Mouse (Mus musculus): ENCODE measurements around the gene Snx22. TPM values are rescaled to one million over a fixed set of nuclear protein-coding genes. Genes with fewer than 3 reads are reported as not detected.
A peak's percentile ranks its signal among the peaks of the same experiment; 100 is the strongest.

Gene Snx22
- polyA plus RNA-seq, 1 experiment from 2014 or later = 1.5 TPM

DNA sequence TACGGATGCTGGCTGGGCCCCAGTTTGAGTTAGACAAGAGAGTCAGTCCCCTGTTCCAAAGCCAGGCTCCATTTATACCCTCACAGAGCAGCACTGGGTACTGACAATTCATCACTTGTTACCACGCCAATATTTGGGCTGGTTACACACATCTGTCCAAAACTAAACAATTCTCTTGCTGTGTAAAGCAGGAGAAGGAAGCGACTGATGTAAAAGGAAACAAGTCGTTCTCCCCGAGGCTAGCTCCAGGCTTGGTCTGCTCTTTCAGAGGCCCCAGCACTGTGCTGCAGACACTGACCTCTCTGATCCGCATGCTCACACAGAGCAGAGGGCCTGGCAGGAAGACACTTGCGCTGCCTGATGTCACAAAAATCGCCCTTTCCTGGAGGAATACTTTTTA lies 32.1 kb upstream of the Snx22 start:
- WGBS = 84% methylated on average over 8 of the region's 8 CpGs
- no peak overlapping the region for H3K4me3 ChIP-seq (ENCODE audit: low read length)
- H3K4me2 ChIP-seq (replicated peaks; ENCODE audit: low read depth, low read length) = no peak overlapping the region
- H3K9ac ChIP-seq (ENCODE audit: low read depth, low read length) = no peak overlapping the region
- ATAC-seq (ENCODE audit: low FRiP score, low TSS enrichment) = no peak
- H3K9me3 ChIP-seq (ENCODE audit: control insufficient read depth, low read length) = no peaks in the 10 kb centered on the region
- H3K4me1 ChIP-seq (ENCODE audit: control insufficient read depth, insufficient read depth, low read length) = no peaks in the 10 kb centered on the region
- no peaks in the 10 kb centered on the region for H3K27me3 ChIP-seq (ENCODE audit: control insufficient read depth, insufficient read depth, low read length)
- no peak overlapping the region for H3K27ac ChIP-seq (ENCODE audit: low read depth, low read length)
- peaks cover 74% of the 10 kb centered on the region for H3K36me3 ChIP-seq (ENCODE audit: control insufficient read depth, insufficient read depth, low read length)

DNA sequence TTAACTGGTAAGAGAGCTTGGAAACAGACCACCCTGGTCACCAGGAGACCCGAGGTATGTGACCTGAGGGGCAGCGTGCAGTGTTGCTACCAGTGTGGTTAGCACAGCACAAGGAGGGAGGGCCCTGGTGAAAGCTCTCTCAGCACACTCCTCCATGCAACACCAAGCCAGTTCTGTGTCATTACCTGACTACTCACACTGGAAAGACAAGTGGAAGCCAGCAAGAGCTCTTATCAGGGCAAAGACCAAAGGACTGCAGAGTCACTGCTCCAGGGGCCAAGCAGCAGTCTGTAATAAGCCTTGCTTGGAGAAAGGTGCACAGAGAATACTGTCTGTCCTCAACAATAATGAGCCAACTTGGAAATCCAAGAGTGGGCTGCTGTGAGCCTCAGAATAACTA lies 23.1 kb upstream of the Snx22 start:
- no peak overlapping the region for H3K9ac ChIP-seq (ENCODE audit: low read depth, low read length)

DNA sequence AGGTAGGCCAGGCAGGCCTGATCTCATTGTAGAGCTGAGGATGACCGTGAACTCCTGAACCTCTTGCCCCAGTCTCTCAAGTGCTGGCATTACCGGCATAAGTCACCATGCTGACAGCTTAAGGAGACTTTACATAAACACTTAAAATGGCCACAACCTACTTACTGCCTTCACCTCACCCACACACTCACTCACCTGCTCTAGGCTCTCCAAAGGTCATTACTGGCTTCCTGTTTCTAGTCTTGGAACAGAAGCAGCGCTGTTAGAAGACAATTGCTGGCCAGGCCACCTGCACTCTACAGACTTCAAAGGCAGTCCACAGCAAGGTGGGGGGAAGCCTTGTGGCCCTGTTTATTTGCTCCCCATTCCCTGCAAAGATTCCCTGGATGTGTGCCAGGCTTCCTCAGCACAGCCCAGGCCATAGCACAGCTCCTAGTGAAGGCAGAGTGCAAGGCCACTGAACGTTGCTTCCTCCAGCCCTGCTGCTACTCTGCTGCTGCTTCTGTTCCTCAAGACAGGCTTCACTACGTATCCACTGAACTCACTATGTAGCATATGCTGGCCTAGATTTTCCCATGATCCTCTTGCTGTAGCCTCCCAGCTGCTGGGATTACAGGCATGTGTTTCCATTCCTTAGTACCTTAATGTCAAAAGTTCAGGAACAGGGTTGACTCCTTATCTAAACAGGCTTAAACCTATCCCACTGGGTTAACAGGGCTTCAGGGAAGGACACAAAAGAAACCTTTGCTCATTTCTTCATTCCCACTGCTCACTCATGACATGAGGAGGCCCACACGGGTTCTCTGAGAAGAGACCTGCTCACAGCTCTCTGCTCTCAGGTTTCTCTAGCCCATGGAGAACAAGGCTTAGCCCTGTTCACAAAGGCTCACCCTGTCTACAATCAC lies 22.1 kb upstream of the Snx22 start:
- H3K9me3 ChIP-seq (ENCODE audit: control insufficient read depth, low read length) = no peaks in the 10 kb centered on the region
- peaks cover 80% of the 10 kb centered on the region for H3K36me3 ChIP-seq (ENCODE audit: control insufficient read depth, insufficient read depth, low read length)
- no peak overlapping the region for H3K4me3 ChIP-seq (ENCODE audit: low read length)
- WGBS = 67% methylated on average over 6 of the region's 6 CpGs
- H3K9ac ChIP-seq (ENCODE audit: low read depth, low read length) = no peak overlapping the region
- H3K27me3 ChIP-seq (ENCODE audit: control insufficient read depth, insufficient read depth, low read length) = no peaks in the 10 kb centered on the region
- no peaks in the 10 kb centered on the region for H3K4me1 ChIP-seq (ENCODE audit: control insufficient read depth, insufficient read depth, low read length)
- ATAC-seq (ENCODE audit: low FRiP score, low TSS enrichment) = peak; percentile 44; the same call in 1 of the 2 replicates
- no peak overlapping the region for H3K4me2 ChIP-seq (replicated peaks; ENCODE audit: low read depth, low read length)
- H3K27ac ChIP-seq (ENCODE audit: low read depth, low read length) = peak overlapping the region; percentile 12; the same call in 1 of the 2 replicates

More for the DNA sequence above, 23.1 kb upstream of the Snx22 start:
- Histone ChIP-seq H3K4me1 (ENCODE audit: control insufficient read depth, insufficient read depth, low read length) (no peaks in the 10 kb centered on the region), H3K4me2 (replicated peaks; ENCODE audit: low read depth, low read length) (no peak overlapping the region), H3K36me3 (ENCODE audit: control insufficient read depth, insufficient read depth, low read length) (peaks cover 84% of the 10 kb centered on the region), H3K9me3 (ENCODE audit: control insufficient read depth, low read length) (no peaks in the 10 kb centered on the region), H3K27me3 (ENCODE audit: control insufficient read depth, insufficient read depth, low read length) (no peaks in the 10 kb centered on the region), H3K27ac (ENCODE audit: low read depth, low read length) (0 out of 2 replicates have a peak overlapping the region, but pooled peaks have one; percentile 12), H3K4me3 (ENCODE audit: low read length) (no peak overlapping the region)
- 86% methylated on average over 2 of the region's 2 CpGs for WGBS
- ATAC-seq (ENCODE audit: low FRiP score, low TSS enrichment) = no peak

DNA sequence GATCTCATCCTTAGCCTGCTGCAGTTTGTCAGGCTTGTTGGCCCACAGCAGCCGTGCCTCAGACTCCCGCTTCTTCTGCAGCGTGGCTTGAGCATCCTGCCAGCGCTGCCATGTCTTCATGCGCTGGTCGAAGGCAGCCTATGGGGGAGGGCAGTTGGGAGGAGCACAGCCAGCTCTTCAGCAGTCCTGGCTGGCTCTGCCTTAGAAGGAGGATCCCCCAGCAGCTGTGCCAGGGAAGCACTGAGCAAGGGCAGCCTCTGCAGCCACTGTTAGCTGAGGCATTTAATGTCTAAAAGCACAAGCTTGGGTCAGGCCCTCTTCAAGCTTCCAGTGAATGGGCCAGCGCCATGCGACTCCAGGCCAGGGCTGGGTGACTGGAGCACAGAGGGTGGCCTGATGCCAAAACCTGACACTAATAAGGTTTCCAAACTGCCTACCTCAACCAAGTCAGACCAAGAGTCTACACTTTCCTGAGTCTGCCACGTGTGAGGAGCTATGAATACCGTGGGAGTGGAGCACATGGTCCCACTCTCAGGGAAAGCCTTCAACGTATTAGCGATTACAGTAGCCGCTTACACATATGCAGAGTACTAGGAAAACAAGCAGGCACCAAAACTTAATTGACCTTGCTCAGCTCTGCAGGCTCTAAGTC lies 21.2 kb upstream of the Snx22 start:
- H3K4me1 ChIP-seq (ENCODE audit: control insufficient read depth, insufficient read depth, low read length) = no peaks in the 10 kb centered on the region
- no peaks in the 10 kb centered on the region for H3K27me3 ChIP-seq (ENCODE audit: control insufficient read depth, insufficient read depth, low read length)
- peaks cover 74% of the 10 kb centered on the region for H3K36me3 ChIP-seq (ENCODE audit: control insufficient read depth, insufficient read depth, low read length)
- H3K4me3 ChIP-seq (ENCODE audit: low read length) = no peak overlapping the region
- ATAC-seq (ENCODE audit: low FRiP score, low TSS enrichment) = no peak
- H3K9me3 ChIP-seq (ENCODE audit: control insufficient read depth, low read length) = no peaks in the 10 kb centered on the region
- no peak overlapping the region for H3K4me2 ChIP-seq (replicated peaks; ENCODE audit: low read depth, low read length)
- 84% methylated on average over 13 of the region's 13 CpGs for WGBS
- no peak overlapping the region for H3K9ac ChIP-seq (ENCODE audit: low read depth, low read length)
- H3K27ac ChIP-seq (ENCODE audit: low read depth, low read length) = no peak overlapping the region

DNA sequence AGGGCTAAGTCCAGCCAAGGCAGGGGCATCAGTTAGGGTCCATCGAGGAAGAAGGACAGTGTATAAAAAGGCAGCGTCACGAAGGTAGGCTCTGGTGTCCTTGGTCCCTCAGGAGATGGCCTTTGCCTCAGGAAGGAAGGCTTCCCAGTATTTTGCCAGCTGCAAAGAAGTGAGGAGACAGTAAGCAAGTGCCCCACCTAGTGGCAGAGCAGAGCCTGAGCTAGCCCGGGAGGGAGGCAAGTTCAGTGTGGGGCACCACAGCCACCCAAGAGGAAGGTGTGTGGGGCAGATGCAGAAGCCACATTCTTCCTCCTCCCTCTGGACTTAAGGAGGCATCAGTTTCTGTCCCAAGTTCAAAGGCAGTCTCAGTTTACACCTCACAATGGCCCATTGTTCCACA lies 18.9 kb upstream of the Snx22 start:
- Histone ChIP-seq H3K36me3 (ENCODE audit: control insufficient read depth, insufficient read depth, low read length) (peaks cover 52% of the 10 kb centered on the region), H3K4me3 (ENCODE audit: low read length) (no peak overlapping the region), H3K27ac (ENCODE audit: low read depth, low read length) (no peak overlapping the region), H3K9ac (ENCODE audit: low read depth, low read length) (no peak overlapping the region), H3K9me3 (ENCODE audit: control insufficient read depth, low read length) (no peaks in the 10 kb centered on the region), H3K4me1 (ENCODE audit: control insufficient read depth, insufficient read depth, low read length) (no peaks in the 10 kb centered on the region), H3K4me2 (replicated peaks; ENCODE audit: low read depth, low read length) (no peak overlapping the region), H3K27me3 (ENCODE audit: control insufficient read depth, insufficient read depth, low read length) (no peaks in the 10 kb centered on the region)
- ATAC-seq (ENCODE audit: low FRiP score, low TSS enrichment) = peak; percentile 51; the same call in 1 of the 2 replicates
- 46% methylated on average over 4 of the region's 4 CpGs for WGBS

DNA sequence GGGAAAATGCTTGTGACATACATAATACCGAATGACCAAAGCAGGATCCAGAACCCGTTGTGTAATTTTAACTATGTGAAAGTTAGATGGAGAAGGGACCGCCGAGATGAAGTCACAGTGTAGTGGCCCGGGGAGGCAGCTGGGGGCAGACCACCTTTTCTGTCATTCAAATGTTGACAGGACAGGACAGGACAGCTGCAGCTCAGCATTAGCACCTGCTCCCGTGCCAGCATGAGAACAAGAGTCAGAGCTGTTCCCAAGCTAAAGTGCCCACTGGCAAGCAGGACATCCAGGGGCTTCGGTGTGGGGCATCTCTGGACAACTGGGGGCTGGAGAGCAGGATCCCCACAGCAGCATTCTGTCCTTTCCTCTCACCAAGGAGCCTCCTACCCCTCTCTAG lies 17.5 kb upstream of the Snx22 start:
- Histone ChIP-seq H3K36me3 (ENCODE audit: control insufficient read depth, insufficient read depth, low read length) (peaks cover 39% of the 10 kb centered on the region), H3K27ac (ENCODE audit: low read depth, low read length) (no peak overlapping the region), H3K27me3 (ENCODE audit: control insufficient read depth, insufficient read depth, low read length) (no peaks in the 10 kb centered on the region), H3K9ac (ENCODE audit: low read depth, low read length) (no peak overlapping the region), H3K4me3 (ENCODE audit: low read length) (no peak overlapping the region), H3K9me3 (ENCODE audit: control insufficient read depth, low read length) (no peaks in the 10 kb centered on the region), H3K4me2 (replicated peaks; ENCODE audit: low read depth, low read length) (no peak overlapping the region), H3K4me1 (ENCODE audit: control insufficient read depth, insufficient read depth, low read length) (no peaks in the 10 kb centered on the region)
- no peak for ATAC-seq (ENCODE audit: low FRiP score, low TSS enrichment)
- 97% methylated on average over 7 of the region's 7 CpGs for WGBS

DNA sequence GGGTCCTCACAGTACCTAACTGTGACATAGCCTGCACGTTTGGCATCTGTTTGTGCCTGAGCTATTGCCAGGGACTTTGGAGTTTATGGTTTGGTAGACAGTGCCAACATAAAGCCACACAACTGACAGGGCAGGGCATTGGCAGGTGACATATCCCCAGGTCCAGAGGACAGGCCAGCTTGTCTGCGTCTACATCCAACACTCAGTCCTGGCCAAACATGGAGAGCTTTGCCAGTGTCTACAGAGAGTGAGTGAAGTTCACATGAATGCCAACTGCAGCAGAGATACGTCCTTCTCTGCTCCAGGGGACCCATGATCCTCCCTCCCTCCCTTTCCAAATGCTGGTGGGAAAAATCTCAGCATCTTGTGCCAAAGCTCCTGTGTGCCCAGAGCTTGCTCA lies 14.7 kb upstream of the Snx22 start:
- H3K4me1 ChIP-seq (ENCODE audit: control insufficient read depth, insufficient read depth, low read length) = no peaks in the 10 kb centered on the region
- no peak for ATAC-seq (ENCODE audit: low FRiP score, low TSS enrichment)
- H3K27ac ChIP-seq (ENCODE audit: low read depth, low read length) = no peak overlapping the region
- no peak overlapping the region for H3K4me3 ChIP-seq (ENCODE audit: low read length)
- H3K4me2 ChIP-seq (replicated peaks; ENCODE audit: low read depth, low read length) = no peak overlapping the region
- 92% methylated on average over 3 of the region's 3 CpGs for WGBS
- H3K36me3 ChIP-seq (ENCODE audit: control insufficient read depth, insufficient read depth, low read length) = peaks cover 18% of the 10 kb centered on the region
- H3K27me3 ChIP-seq (ENCODE audit: control insufficient read depth, insufficient read depth, low read length) = no peaks in the 10 kb centered on the region
- no peak overlapping the region for H3K9ac ChIP-seq (ENCODE audit: low read depth, low read length)
- no peaks in the 10 kb centered on the region for H3K9me3 ChIP-seq (ENCODE audit: control insufficient read depth, low read length)

DNA sequence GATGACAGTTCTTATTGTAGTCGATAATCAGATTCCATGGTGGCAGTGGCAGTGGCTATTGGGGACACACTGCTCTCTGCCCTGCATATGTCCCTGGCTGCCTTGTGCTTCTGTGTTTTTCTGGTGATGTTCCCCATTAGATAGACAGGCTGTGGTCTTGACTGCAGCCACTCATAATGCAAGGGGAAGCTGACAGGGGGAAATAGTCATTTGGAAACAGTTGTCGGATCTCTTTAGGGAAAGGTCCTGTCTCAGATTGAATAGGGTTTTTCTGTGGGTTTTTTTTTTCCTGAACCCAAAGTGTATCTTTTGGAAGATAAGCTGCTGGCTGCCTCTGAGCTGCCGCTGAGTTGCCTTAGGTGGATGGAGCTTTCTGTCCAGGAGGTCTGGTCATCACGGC lies 12.5 kb upstream of the Snx22 start:
- Histone ChIP-seq H3K9me3 (ENCODE audit: control insufficient read depth, low read length) (no peaks in the 10 kb centered on the region), H3K4me3 (ENCODE audit: low read length) (no peak overlapping the region), H3K27ac (ENCODE audit: low read depth, low read length) (no peak overlapping the region), H3K9ac (ENCODE audit: low read depth, low read length) (no peak overlapping the region), H3K4me1 (ENCODE audit: control insufficient read depth, insufficient read depth, low read length) (no peaks in the 10 kb centered on the region), H3K36me3 (ENCODE audit: control insufficient read depth, insufficient read depth, low read length) (peaks cover 2% of the 10 kb centered on the region; the same call in 1 of the 2 replicates), H3K27me3 (ENCODE audit: control insufficient read depth, insufficient read depth, low read length) (no peaks in the 10 kb centered on the region), H3K4me2 (replicated peaks; ENCODE audit: low read depth, low read length) (no peak overlapping the region)
- WGBS = 88% methylated on average over 4 of the region's 4 CpGs
- no peak for ATAC-seq (ENCODE audit: low FRiP score, low TSS enrichment)
